In the genomic region with DNA sequence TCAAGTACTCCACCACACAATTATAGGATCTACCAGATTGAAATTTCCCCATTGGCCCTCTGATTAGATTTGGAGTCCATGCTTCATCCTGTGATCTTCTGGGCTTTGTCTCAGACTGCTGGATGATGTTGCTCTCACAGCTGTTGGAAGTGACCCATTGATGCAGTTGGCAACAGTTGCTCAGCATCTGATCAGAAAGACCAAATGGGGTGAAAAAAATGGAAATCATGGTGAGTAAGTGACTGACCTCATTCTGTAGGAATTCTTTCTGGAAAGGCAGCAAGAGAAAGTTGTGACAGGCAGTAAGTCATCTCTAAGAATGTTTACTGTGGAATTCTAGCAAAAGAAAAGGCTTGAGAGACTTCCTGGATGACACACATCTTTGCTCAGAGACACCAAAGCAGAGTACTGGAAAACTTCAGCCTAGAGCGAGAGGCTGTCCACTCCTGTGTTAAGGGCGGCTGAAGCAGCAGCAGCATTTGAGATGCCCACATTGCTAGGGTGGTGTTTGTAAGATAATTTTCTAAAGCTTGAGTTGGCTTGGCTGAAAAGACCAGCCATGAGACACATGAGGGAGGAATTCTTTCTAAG, we compare ENCODE assay signal across 11 mouse cellular contexts. TPM values are rescaled to one million over a fixed set of nuclear protein-coding genes. Genes with fewer than 3 reads are reported as not detected.
DNase-seq lines count a peak whose midpoint lies in the region; ATAC-seq and TF ChIP-seq lines count a peak whose summit lies in the region.
"Had no signal": no experiment of that assay in that cellular context is flagged by ENCODE, and none has a peak within 500 bp of the region (broad histone marks: within the 10 kb centered on the region; RNA-seq: fewer than 3 reads in every experiment).

No protein-coding gene starts in this region.

- no peak overlapping the region for H3K27ac ChIP-seq in limb, embryonic 14.5 days (replicated peaks; ENCODE audit: low read depth, low read length)
- no peak overlapping the region for H3K27ac ChIP-seq in limb, embryonic 10.5 days
- H3K27ac ChIP-seq: liver, embryonic 15.5 days had no signal

- H3K27me3 ChIP-seq in limb, embryonic 14.5 days (ENCODE audit: control insufficient read depth, insufficient read depth, low read length): no peaks in the 10 kb centered on the region
- no peaks in the 10 kb centered on the region for H3K27me3 ChIP-seq in limb, embryonic 10.5 days (ENCODE audit: low read depth, poor library complexity, severe bottlenecking)
- H3K27me3 ChIP-seq: liver, embryonic 15.5 days had no signal

- intact Hi-C loops in heart, postnatal 14 days (cut with DNase I): no loop called here

- no peaks in the 10 kb centered on the region for H3K36me3 ChIP-seq in limb, embryonic 14.5 days (ENCODE audit: control insufficient read depth, insufficient read depth, low read length)
- no peaks in the 10 kb centered on the region for H3K36me3 ChIP-seq in limb, embryonic 10.5 days
- H3K36me3 ChIP-seq: liver, embryonic 15.5 days had no signal

- no peaks in the 10 kb centered on the region for H3K9me3 ChIP-seq in limb, embryonic 14.5 days (ENCODE audit: control insufficient read depth, low read length)
- H3K9me3 ChIP-seq in limb, embryonic 10.5 days (replicated peaks): no peaks in the 10 kb centered on the region
- H3K9me3 ChIP-seq: liver, embryonic 15.5 days had no signal

- H3K4me1 ChIP-seq in limb, embryonic 14.5 days (ENCODE audit: control insufficient read depth, insufficient read depth, low read length): no peaks in the 10 kb centered on the region
- H3K4me1 ChIP-seq in limb, embryonic 10.5 days: no peaks in the 10 kb centered on the region
- H3K4me1 ChIP-seq: liver, embryonic 15.5 days had no signal

- TF ChIP-seq POLR2A in limb, embryonic 14.5 days (IDR thresholded peaks at IDR 0.05; ENCODE audit: borderline replicate concordance, extremely low read depth, insufficient read depth, insufficient read length): no peak

- 83% methylated on average over 2 of the region's 2 CpGs for WGBS in limb, embryonic 14.5 days
- 94% methylated on average over 2 of the region's 2 CpGs for WGBS in limb, embryonic 10.5 days

- H3K9ac ChIP-seq in limb, embryonic 14.5 days (ENCODE audit: low read depth, low read length, severe bottlenecking): no peak overlapping the region
- H3K9ac ChIP-seq: forebrain, postnatal 0 days; liver, embryonic 15.5 days had no signal

- H3K4me2 ChIP-seq in limb, embryonic 14.5 days (replicated peaks; ENCODE audit: low read depth, low read length, severe bottlenecking): no peak overlapping the region
- H3K4me2 ChIP-seq: liver, embryonic 15.5 days had no signal

- peak; percentile 40 for DNase-seq in limb, embryonic 14.5 days (ENCODE audit: low spot score)
- no peak for DNase-seq in limb, embryonic 10.5 days (ENCODE audit: low spot score)
- peak; percentile 82 for DNase-seq in fibroblast of lung, adult 2 months (ENCODE audit: low read depth)
- peak; percentile 40 to 50 for DNase-seq in heart, postnatal 14 days
- DNase-seq in skeletal muscle tissue, adult 2 months (ENCODE audit: low read depth, low spot score): peak; percentile 79
- no peak for DNase-seq in frontal cortex, adult 2 months (ENCODE audit: extremely low spot score in 1 of 2, low spot score in 1 of 2)
- DNase-seq in cerebellum, postnatal 25 days: no peak
- DNase-seq in frontal cortex, postnatal 36 days (ENCODE audit: low spot score in 2 of 2): no peak
- DNase-seq: forebrain, postnatal 0 days; spleen, adult 18-20 months had no signal

- no peak overlapping the region for H3K4me3 ChIP-seq in limb, embryonic 14.5 days (replicated peaks; ENCODE audit: low read length)
- no peak overlapping the region for H3K4me3 ChIP-seq in limb, embryonic 10.5 days
- H3K4me3 ChIP-seq: liver, embryonic 15.5 days had no signal

- ATAC-seq in limb, embryonic 14.5 days (ENCODE audit: low FRiP score, low read depth): no peak
- ATAC-seq: forebrain, postnatal 0 days had no signal

RNA-seq across cellular contexts. Expression of a gene that starts 31.3 kb away (rescaled TPM):
- polyA plus RNA-seq in limb, embryonic 14.5 days (2012; rRNA removed): 73.8 and 78.9 TPM in 2 replicates
- polyA plus RNA-seq in limb, embryonic 14.5 days (2014; fragmentation: Nextera tagmentation; extraction: Ambion mirVana): 58.2 and 65.1 TPM in 2 replicates
- 5.0 and 10.2 TPM in 2 replicates for polyA plus RNA-seq in limb, embryonic 10.5 days (2016; fragmentation: Nextera tagmentation; extraction: Ambion mirVana)
- 1 to 10 TPM; 4.3 to 5.1 TPM for total RNA-seq in heart, postnatal 14 days (2021)
- 3.0 and 3.7 TPM in 2 replicates for polyA plus RNA-seq in frontal cortex, adult 2 months (2012; rRNA removed)

Comparison
In these comparisons a context has a peak if more than half of its experiments do, and no peak if none do; other contexts are left out.
1. DNase-seq: peak in limb, embryonic 14.5 days (single experiment), fibroblast of lung, adult 2 months (single experiment), heart, postnatal 14 days (2 of 2) and skeletal muscle tissue, adult 2 months (single experiment); none in limb, embryonic 10.5 days (single experiment), frontal cortex, adult 2 months (0 of 2), cerebellum, postnatal 25 days (0 of 2) and frontal cortex, postnatal 36 days (0 of 2).